Mouse (Mus musculus): ENCODE measurements around the gene Rapgef3. TPM values are rescaled to one million over a fixed set of nuclear protein-coding genes. Genes with fewer than 3 reads are reported as not detected.
A peak's percentile ranks its signal among the peaks of the same experiment; 100 is the strongest.

The Rapgef3 gene
- total RNA-seq, 2 experiments from 2014 or later = 15.0 to 20.8 TPM

DNA sequence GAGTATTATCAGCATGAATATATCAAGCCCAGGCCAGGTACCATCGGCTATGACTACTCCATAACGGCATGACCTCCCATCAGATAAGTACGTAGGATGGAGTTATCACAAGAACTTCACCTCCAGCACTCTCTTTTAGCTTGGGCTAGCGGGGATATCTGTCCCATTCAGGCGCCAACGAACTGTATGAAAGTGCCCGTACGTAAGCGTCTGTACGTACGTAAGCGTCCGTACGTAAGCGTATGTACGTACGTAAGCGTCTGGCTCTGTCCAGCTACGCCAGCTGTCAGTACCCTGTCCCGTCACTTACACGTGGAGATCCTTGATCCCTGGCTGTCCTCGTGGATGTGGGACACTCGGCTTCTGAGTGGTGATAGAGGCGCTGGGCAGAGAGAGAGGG is 21.0 kb downstream of the Rapgef3 start:
- DNase-seq = no peak

DNA sequence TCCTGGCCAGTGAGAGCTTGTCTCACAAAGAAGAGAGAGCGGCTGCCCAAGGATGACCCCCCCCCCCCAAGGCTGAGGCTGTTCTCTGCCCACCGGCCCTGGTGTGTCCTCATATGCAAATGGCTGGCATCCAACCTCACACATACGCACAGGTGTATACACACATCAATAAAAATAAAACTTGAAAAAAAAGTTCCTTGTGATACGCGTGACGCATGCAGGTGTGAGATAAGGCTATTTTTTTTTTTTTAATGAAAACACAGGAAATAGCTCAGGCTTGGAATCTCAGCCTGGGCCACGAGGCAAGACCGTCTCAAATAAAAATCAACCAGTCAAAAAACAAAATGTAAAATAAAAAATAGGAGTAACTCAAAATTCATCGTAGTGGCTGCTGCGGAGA is 21.5 kb downstream of the Rapgef3 start:
- DNase-seq = no peak

GRCm38 (mm10) chr15:97745331-97745730 is 22.4 kb downstream of the Rapgef3 start:
- peak; percentile 89 to 90 for DNase-seq

DNA sequence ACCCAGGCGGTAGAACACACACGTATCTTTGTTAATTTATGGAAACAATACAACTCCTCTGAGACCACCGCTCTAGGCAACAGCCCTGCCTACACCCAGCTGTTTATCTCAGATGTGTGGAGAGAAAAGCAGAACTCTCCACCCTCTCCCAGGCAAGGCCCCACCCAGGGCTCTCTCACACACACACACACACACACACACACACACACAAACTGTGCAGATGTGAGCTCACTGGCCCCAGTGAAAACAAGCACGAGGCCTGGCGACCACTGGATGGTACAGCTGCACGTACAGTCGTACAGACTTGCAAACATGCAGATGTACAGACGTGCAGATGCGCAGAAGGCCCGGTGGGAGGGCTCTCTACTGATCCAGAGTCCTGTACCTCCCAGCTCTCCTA is 22.8 kb downstream of the Rapgef3 start:
- DNase-seq = no peak

GRCm38 (mm10) chr15:97743961-97744525 is 23.7 kb downstream of the Rapgef3 start:
- DNase-seq = no peak

GRCm38 (mm10) chr15:97743210-97743609 is 24.6 kb downstream of the Rapgef3 start:
- DNase-seq = no peak

GRCm38 (mm10) chr15:97742600-97742999 is 25.2 kb downstream of the Rapgef3 start:
- DNase-seq = no peak

- DNase-seq = no peak
Observed at GRCm38 (mm10) chr15:97742074-97742473, 25.7 kb downstream of the Rapgef3 start.

GRCm38 (mm10) chr15:97741662-97742061 is 26.1 kb downstream of the Rapgef3 start:
- DNase-seq = no peak

DNA sequence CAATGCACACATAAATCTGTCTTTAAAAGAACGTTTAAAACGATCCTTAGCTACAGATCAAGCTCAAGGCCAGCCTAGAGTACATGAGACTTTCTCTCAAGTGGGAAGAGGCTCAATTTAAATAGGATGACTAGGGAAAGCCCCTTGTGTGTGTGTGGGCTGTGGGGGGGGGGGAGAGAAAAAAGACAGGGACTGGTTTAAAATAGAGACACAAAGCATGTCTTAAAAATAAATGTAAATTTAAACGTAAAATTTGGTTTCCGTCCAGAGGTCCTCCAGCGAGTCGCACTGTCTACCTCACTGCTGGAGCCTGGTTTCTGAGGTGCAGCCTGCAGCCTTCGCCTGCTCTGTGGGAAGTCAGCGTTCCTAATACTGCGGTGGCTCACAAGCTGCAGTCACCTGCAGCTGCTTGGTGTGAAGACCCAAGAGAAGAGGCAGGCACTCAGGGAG is 27.5 kb downstream of the Rapgef3 start:
- DNase-seq = no peak

- no peak for DNase-seq
Observed at GRCm38 (mm10) chr15:97738923-97739322, 28.8 kb downstream of the Rapgef3 start.

- no peak for DNase-seq
Observed at GRCm38 (mm10) chr15:97731988-97732387, 35.8 kb downstream of the Rapgef3 start.

GRCm38 (mm10) chr15:97731111-97731510 is 36.7 kb downstream of the Rapgef3 start, which contains the start of gene Endou:
Endou (minus strand) TSS chr15:97731339.
- no peak for DNase-seq

GRCm38 (mm10) chr15:97730365-97730764 is 37.4 kb downstream of the Rapgef3 start:
- no peak for DNase-seq

DNA sequence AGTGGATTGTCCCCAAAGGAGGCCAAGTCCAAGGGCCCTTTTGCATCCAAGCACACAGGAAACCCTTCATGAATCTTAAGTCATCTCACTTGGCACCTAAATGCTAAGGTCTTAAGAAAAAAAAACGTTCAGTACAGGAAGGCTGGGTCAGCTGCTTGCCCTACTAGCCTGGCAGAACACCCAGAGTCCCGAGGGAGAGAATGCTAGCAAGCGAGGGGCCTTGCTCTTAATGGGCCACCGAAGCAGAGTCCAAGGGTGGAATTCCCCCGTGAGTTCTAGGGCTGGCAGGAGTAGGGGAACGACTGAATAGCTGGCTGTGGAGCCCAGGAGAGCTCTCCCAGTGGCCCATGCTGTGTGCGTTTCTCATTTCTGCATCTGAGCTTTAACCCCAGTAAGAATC is 39.0 kb downstream of the Rapgef3 start:
- DNase-seq = peak in 1 of 2 experiments; percentile 57

DNA sequence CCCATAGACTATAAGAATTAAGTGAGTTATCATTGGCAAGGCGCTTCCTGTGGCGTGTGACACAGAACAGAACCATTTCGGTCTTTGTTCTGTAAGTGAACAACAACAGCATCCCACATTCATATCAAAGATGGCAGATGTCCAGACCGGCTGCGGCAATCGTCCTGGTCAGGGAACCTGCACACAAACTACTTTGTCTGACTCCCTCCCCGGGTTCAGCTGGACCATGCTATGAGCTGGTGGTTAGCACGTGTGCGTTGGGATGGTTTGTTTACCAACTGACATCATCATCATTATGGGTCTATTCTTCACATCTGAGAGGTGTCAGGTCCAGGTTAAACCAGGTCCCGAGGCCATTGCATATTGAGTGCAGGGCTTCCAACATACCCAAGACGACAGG is 39.4 kb downstream of the Rapgef3 start:
- DNase-seq = no peak

- no peak for DNase-seq
Observed at GRCm38 (mm10) chr15:97727520-97727919, 40.3 kb downstream of the Rapgef3 start.

DNA sequence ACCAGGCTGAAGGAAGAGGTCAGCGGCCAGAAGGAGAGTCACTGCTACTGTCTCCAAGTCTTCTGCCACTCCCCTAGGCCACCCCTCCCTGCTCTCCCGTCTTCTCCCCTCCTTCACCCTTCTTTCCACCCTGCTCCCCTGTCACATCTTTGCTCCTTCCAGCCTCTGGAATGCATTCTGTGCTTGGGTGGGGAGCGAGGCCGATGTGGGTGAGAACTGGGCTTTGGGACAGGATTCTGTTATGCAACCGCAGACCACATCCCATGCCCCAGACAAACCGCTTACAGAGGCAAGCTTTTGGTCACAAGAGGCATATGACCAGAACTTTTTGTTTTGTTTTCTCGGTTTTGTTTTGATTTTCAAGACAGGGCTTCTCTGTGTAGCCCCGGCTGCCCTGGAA is 40.7 kb downstream of the Rapgef3 start:
- no peak for DNase-seq

DNA sequence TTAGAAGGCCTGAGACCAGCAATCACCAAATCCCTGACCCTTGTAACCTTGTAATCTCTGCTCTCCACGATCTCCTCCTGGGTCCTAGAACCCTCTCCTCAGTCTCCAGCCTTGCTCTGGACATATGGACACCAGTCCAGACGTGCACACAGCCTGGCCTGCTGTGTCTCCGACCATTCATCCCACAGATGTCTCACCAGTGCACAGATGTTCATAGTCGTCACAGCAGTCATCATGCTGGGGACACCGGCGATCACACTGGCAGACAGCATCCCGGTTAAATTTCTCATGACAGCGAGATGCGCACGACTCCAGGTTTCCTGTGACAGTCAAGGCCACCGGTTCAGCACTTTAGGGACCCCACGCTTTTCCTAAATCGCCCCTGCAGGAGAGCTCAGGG is 41.5 kb downstream of the Rapgef3 start:
- DNase-seq = no peak

- DNase-seq = peak; percentile 59
Observed at GRCm38 (mm10) chr15:97725198-97725785, 42.5 kb downstream of the Rapgef3 start.

GRCm38 (mm10) chr15:97724346-97725197 is 43.2 kb downstream of the Rapgef3 start:
- DNase-seq = no peak

DNA sequence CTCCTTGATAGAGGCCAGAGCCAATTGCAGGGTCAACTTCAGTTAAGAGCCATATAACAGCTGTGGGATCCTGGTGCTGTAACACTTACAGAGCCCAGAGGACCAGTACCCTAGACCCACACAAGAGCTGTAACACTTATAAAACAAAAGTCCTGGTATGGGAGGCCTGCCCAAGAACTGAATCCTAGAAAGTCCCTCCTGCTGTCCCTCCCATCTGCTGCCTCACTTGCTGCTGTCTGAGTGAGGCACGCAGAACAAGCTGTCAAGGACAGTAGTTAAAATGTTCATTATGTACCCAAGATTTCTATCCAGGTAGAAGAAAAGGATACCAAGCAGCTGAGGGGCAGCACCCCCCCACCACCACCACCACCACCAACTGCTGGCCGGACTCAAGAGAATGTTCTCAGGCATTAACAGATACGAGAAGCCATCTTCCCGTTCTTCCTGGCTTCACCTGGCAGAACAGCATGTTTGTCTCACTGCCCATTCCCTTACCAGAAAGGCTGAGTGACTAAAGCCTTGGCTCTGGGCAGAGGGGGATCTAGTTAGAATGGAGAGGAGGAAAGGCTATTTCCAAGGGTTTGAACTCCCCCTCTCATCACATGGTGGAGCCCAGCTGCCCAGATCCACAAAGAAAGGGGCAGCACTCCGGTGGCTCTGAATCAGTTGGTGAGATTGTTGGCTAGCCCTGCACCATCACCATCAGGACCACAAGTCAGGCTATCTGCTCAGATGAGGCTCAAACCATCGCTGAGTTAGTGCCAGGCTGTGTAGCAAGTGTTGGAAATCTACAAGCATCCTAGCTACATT is 44.0 kb downstream of the Rapgef3 start:
- no peak for DNase-seq

Measured in adrenal gland, postnatal 36 days (tissue).